Mouse (Mus musculus): Measurements from ENCODE around the gene Nmral1.
"Not testable (repeated sequence)": the region's sequence is repeated elsewhere in the genome, so short reads cannot be mapped to it uniquely, and the experiment has no call there.

The Nmral1 gene

GRCm38 (mm10) chr16:4717866-4718265 lies 1.3 kb downstream of the Nmral1 start:
- no peak for DNase-seq (ENCODE audit: low read depth, low spot score)

DNA sequence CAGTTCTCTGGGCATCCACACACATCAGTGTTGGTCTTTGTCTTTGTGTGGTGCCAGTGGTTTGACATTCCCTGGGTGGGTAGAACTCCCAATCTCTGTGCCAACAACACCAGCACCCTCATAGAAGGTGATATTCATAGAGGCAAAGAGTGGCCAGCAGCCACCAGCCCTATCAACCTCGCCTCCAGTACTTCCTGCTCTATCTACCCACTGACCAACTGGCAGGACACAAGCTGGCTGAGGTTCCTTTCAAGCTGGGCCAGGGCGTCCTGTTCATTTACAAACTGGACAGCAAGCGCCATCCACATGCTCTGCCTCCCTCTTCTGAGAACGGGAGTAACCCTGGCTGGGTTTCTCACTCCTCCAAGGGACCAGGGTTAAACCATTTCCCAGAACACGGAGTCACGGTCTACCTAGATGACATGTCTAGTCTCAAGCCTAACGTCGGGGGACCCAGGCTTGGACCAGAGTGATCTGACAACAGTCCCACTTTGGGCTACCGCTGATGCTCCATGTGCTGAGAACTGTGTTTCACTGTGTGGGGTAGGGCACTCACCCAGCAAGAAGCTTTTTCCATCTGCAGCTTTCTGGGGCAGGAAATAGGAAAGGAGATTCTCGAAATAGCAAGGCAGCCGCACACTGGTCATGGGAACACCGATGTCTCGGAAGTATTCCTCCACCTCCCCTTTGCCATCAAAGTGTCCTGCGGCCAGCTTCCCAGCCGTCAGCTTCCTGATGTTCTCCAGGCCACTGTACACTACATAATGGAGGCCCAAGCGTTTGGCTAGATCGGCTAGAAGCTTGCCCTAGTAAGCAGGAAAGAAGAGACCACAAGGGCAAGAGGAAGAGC lies 5.1 kb downstream of the Nmral1 start:
- DNase-seq (ENCODE audit: low read depth, low spot score), result no peak

GRCm38 (mm10) chr16:4711173-4711572 lies 8.0 kb downstream of the Nmral1 start:
- no peak for DNase-seq (ENCODE audit: low read depth, low spot score)

DNA sequence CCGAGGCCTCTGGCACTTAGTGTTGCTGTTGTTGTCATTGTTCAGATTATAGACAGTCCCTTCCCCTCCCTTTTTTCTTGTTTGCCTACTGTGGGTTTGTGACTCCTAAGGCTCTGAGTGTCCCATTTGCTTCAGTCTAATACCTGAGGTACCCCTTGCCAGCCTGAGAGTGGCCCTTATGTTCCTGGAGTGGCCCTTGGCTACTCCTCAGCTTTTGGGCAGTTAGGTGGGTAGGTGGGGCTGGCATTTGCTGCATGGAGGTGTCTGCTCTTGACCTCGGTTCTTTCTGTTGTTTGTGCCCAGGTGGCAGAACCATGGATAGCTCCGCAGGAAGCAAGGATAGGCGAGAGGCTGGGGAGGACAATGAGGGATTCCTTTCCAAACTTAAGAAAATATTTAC lies 13.6 kb downstream of the Nmral1 start:
- DNase-seq (ENCODE audit: low read depth, low spot score), result no peak

- DNase-seq (ENCODE audit: low read depth, low spot score), result no peak
Observed at GRCm38 (mm10) chr16:4702646-4703045, 16.5 kb downstream of the Nmral1 start.

- no peak for DNase-seq (ENCODE audit: low read depth, low spot score)
Observed at GRCm38 (mm10) chr16:4701211-4701610, 17.9 kb downstream of the Nmral1 start.

DNA sequence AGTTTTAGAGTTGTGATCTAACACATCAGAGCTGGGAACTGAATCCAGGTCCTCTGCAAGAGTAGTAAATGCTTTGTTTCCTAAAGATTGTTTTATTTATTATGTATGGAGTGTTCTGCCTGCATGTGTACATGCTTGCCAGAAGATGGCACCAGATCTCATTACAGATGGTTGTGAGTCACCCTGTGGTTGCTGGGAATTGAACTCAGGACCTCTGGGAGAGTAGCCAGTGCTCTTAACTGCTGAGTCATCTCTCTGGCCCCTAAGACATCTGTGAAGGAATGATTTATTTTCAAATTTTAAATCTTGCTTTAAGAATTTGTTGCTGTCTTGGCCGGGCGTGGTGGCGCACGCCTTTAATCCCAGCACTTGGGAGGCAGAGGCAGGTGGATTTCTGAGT lies 29.8 kb downstream of the Nmral1 start:
- not testable (repeated sequence) for DNase-seq (ENCODE audit: low read depth, low spot score)

DNA sequence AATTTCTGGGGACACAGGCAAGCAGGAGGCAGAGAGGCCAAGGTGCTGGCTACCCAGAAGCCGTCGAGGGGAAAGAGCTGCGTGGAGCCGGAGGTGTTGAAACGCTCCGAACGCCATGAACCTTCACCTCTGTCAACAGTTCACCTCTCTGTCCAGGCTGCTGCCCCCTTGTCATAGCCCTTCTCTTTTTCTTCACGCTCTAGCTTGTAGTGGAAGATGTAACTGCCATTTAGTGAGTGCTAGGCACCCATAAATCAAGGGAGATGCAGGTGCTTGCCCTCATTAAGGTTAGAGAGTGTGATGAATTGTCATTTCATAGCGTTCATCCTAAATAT lies 34.7 kb downstream of the Nmral1 start:
- no peak for DNase-seq (ENCODE audit: low read depth, low spot score)

- peak; percentile 96 for DNase-seq (ENCODE audit: low read depth, low spot score)
Observed at GRCm38 (mm10) chr16:4683581-4684456, 35.3 kb downstream of the Nmral1 start.

DNA sequence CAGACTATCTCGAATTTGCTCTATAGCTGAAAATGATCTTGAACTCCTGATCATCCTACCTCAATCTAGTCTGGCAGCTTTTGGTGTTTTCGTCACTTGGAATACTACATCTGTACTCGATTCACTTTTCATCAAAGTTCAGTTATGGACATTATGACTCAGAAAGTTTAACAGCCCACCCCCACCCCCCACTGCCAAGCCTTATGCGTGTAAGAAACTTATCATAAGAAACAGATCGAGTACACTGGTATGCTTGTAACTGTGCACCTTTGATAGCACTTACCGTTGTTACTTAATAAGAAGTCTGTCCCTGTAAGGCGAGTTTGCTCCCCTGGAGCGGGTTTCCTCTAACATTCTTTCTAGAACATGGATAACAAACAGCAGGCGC lies 36.0 kb downstream of the Nmral1 start:
- no peak for DNase-seq (ENCODE audit: low read depth, low spot score)

- DNase-seq (ENCODE audit: low read depth, low spot score), result no peak
Observed at GRCm38 (mm10) chr16:4682628-4683179, 36.5 kb downstream of the Nmral1 start.

- not testable (repeated sequence) for DNase-seq (ENCODE audit: low read depth, low spot score)
Observed at GRCm38 (mm10) chr16:4680922-4681455, 38.2 kb downstream of the Nmral1 start.

DNA sequence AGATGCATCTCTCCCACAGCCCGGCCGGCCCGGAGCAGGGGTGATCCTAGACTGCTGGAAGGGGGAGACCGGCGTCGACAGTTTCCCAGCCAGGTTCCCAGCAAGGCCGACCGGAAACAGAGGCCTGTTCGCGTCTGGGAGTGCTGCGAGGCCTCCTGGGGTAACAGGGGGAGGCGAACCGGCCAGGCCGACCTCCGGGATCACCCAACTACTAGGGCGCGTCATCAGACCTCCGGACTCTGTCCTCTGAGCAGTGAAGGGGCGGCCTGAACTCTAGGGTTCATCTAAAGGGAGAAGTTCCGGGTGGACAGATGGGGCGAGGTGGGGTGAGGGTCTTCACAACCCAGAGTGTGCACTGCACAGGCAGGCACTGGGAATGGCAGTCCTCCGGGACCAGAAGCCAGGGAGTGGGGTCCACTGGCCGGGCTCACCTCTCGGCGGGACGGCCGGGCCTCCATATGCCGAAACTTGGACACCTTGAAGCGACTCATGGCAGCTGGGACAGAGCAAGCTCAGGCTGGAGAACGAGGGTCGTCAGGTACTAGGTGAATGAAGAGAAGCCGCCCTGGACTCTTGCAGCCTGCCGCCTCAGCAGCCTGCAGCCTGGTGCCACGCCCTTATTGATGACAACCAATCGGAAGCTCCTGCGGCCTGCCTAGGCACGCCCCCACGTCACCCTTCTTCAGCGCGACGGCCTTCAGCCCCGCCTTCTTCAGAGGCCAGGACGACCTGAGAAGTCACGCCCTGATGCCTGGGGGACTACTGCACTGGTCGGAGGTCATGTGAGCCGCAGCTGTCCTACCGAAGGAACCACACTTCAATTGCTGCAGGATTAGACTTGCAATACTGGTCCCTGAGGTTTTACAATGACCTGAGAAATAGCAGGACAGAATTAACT lies 39.8 kb downstream of the Nmral1 start, which contains the start of gene Coro7:
Gene Coro7, minus strand, starts transcription at position 657 of the 898 bp plus-strand sequence.
- peak; percentile 95 for DNase-seq (ENCODE audit: low read depth, low spot score)

DNA sequence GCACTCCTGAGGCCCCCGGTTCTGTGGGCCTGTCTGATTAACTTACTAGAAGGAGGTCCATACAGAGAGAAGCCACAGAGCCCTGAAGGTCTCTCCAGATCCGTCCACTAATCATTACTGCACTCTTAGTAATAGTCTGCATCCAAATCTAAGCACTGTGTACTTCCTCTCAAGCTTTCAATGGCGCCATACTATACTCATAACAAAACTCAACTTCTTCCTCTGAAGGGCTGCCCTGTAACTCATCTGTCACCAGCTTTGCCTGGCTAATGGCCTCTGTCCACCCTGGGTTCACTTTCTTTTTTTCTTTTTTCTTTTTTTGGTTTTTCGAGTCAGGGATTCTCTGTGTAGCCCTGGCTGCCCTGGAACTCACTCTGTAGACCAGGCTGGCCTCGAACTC lies 41.1 kb downstream of the Nmral1 start:
- DNase-seq (ENCODE audit: low read depth, low spot score), result no peak

DNA sequence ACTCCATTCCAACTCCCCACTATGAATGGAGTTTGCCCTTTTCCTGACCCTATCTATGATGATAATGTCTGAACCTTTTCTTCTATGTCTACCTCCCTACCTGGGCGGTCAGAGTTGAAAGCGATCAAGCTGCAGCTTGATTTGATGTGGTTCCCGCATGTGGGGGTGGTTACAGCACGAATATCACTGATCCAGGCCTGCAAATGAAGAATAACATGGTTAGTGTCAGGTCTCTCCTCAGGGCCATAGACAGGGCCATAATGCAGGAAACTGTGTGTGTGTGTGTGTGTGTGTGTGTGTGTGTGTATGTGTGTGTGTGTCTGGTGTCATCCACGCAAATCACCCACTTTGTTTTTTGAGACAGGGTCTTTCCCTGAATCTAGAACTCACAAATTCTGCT lies 42.3 kb downstream of the Nmral1 start:
- DNase-seq (ENCODE audit: low read depth, low spot score), result no peak

DNA sequence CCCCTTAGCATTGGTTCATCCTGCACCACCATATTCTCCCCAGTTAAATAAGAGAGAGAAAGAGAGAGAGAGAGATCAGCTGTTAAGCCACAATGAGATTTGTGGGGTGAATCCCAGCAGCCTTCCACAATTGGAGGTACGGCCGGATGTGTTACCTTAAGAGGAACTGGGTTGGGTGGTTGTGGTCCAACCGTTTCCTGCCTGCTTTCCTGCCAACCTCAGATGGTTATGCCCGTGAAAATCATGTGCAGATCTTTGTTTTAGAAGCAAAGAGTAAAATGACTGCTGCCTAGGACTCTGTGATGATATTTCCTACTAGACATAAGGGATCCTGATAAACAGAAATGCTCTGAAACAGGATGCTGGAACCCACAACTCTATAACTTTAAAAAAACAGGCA lies 45.1 kb downstream of the Nmral1 start:
- no peak for DNase-seq (ENCODE audit: low read depth, low spot score)

- DNase-seq (ENCODE audit: low read depth, low spot score), result no peak
Observed at GRCm38 (mm10) chr16:4670317-4670716, 48.8 kb downstream of the Nmral1 start.

DNA sequence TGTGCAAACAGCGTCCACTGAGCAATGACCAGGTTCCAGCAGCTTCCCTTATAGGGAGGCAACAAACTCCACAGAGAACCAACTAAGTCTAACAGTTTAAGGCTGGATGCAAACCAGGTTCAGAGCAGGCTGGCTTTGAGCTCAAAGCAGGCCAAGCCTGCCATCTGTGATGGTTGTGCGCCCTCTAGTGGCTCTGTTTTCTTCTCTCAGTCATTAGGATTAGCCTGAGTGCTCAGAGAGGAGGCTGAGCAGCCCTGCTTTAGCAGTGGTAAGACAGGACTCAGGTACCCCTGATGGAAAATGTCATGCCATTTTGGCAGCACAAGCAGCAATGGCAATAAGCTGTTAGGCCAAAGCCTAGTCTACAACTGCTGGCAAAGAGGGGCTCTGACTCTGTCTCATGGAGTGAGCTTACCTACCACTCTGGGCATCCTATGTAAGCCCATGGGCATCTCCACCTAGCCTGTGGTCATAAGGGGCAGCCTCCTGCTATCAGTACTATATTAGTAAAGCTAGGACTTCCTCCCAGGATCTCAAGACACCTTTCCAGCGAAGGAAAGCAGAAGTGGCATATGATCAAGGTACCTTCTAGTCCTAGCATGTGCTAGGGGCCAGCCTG lies 51.9 kb downstream of the Nmral1 start:
- DNase-seq (ENCODE audit: low read depth, low spot score), result peak; percentile 91

GRCm38 (mm10) chr16:4665726-4666125 lies 53.4 kb downstream of the Nmral1 start:
- DNase-seq (ENCODE audit: low read depth, low spot score), result no peak

- no peak for DNase-seq (ENCODE audit: low read depth, low spot score)
Observed at GRCm38 (mm10) chr16:4663806-4664205, 55.4 kb downstream of the Nmral1 start.

GRCm38 (mm10) chr16:4661605-4662004 lies 57.6 kb downstream of the Nmral1 start:
- no peak for DNase-seq (ENCODE audit: low read depth, low spot score)

Measured in mesoderm, embryonic 11.5 days (tissue).